Mouse (Mus musculus): ENCODE measurements around the gene Mus81.

Mus81 gene

GRCm38 (mm10) chr19:5487768-5488550 lies at the start of gene Mus81:
Gene Mus81, minus strand, starts transcription at chr19:5488402.
- DNase-seq (ENCODE audit: low read depth, low spot score): peak; percentile 97

DNA sequence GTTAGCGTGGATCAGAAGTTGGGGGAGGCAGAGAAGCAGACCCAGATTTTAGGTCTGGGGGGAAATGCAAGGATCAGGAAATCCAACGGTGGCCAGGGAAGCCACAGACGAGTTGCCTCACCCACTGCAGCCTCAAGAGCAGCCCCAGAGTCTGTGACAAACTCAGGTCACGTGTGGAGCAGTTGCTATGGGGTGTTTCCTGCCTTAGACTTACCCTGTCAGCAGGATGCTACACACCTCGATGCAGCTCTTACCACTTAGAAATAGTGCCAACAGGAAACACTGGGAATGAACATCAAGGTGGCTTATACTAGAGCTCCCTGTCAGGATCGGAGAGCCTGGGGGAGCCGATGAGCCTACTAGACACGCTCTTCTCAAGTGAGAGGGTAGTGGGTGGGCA lies 44.3 kb upstream of the Mus81 start:
- no peak for DNase-seq (ENCODE audit: low read depth, low spot score)

GRCm38 (mm10) chr19:5530138-5530524 lies 41.9 kb upstream of the Mus81 start:
- DNase-seq (ENCODE audit: low read depth, low spot score): no peak

GRCm38 (mm10) chr19:5529325-5530137 lies 41.3 kb upstream of the Mus81 start:
- DNase-seq (ENCODE audit: low read depth, low spot score): peak; percentile 96

DNA sequence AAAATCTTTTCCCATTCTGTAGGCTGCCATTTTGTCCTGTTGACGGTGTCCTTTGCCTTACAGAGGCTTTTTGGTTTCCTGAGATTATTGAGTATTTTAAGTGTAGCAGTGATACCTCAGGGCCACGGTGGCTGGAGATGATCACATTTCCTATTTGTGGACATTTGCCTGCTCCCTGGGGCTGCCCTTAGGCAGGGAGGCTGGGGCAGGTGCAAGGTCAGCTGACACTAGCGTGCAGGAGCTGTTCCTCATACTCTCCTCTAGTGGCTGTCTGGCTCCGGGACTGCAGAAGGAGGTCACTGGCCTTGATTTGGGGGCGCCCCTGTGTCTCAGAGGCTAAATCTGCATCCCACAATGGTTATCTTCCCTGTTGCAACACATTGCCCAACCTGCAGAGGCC lies 37.0 kb upstream of the Mus81 start:
- no peak for DNase-seq (ENCODE audit: low read depth, low spot score)

- no peak for DNase-seq (ENCODE audit: low read depth, low spot score)
Observed at GRCm38 (mm10) chr19:5518721-5519120, 30.5 kb upstream of the Mus81 start.

- DNase-seq (ENCODE audit: low read depth, low spot score): peak; percentile 64
Observed at GRCm38 (mm10) chr19:5516906-5517505, 28.8 kb upstream of the Mus81 start.

GRCm38 (mm10) chr19:5515840-5516777 lies 27.9 kb upstream of the Mus81 start:
- peak; percentile 60 for DNase-seq (ENCODE audit: low read depth, low spot score)

DNA sequence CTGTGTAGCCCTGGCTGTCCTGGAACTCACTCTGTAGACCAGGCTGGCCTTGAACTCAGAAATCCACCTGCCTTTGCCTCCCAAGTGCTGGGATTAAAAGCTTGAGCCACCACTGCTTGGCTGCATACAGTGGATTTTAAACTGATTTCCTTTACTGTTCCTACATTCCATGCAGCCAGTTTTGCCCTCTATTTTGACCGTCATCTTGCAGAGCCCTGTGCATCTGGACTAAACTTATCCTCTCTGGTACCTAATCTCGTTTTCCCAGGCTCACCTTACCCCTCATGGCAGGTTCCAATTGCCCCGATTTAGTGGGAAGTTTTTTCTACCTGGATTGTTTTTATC lies 24.8 kb upstream of the Mus81 start:
- DNase-seq (ENCODE audit: low read depth, low spot score): no peak

GRCm38 (mm10) chr19:5512091-5513004 lies 24.1 kb upstream of the Mus81 start:
- DNase-seq (ENCODE audit: low read depth, low spot score): no peak

GRCm38 (mm10) chr19:5511074-5511632 lies 23.0 kb upstream of the Mus81 start:
- DNase-seq (ENCODE audit: low read depth, low spot score): no peak

- DNase-seq (ENCODE audit: low read depth, low spot score): peak; percentile 100
Observed at GRCm38 (mm10) chr19:5510031-5511026, 22.1 kb upstream of the Mus81 start, which contains the start of gene Snx32. Gene Snx32, minus strand, starts transcription at chr19:5510538.

DNA sequence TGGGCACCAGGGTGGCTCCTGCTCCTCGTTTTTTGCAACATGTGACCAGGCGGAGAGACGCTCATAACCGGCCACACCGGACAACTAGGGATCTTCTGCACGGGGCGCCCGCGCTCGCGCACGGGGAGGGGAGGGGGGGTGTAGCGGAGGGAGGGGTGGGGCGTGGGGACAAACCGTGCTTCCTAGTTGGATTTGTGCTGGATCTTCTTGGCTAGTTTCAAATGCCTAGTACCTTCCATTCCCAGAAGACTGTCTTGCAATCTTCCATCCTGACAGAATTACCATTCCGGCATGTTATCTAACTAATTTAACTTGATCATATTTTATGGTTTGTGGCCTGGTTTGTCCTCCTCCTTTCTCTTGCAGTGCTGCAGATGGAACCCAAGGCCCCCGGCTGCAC lies 15.5 kb upstream of the Mus81 start, which contains the start of gene 1700020D05Rik:
TSS of gene 1700020D05Rik (minus strand) at position 101 of the 400 bp plus-strand sequence.
- no peak for DNase-seq (ENCODE audit: low read depth, low spot score)

DNA sequence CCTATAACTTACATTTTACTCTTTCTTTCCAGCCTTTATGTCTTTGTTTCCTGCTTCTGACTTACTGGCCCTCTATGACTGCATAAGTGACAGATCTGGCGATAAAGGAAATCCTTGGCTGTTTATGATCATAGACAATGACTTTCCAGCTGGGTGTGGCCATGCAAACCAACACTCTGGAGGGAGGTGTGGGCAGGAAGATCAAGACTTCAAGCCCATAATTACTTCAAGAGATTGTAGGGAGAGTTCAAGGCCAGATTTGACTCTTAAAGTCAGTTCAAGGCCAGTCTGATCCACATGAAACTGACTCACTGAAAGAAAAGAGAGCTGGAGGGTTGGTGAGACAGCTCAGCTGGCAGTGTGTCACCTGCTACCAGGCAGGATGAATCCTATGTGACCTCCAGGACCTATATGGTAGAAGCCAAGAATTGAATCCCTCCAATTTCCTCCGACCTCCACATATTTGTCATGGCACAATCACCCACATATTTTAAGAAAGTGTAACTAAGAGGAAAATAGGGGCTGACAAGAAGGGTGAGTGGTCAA lies 12.2 kb upstream of the Mus81 start:
- no peak for DNase-seq (ENCODE audit: low read depth, low spot score)

DNA sequence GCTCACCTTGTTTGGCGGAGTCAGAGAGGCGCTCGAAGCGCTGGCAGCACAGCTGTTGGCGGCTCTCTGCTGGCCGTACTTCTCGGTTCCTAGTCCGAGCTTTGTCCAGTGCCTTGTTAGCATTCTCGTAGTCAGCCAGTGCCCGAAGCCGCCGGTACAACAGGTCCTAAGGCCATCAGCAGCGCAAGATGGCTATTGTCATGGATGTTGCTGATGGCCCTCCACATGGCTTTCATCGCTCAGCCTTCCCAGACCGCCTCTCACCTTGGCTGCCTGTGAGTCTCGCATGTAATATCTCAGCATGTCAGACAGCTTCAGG lies 7.8 kb upstream of the Mus81 start:
- DNase-seq (ENCODE audit: low read depth, low spot score): no peak

- no peak for DNase-seq (ENCODE audit: low read depth, low spot score)
Observed at GRCm38 (mm10) chr19:5495353-5496051, 7.3 kb upstream of the Mus81 start.

DNA sequence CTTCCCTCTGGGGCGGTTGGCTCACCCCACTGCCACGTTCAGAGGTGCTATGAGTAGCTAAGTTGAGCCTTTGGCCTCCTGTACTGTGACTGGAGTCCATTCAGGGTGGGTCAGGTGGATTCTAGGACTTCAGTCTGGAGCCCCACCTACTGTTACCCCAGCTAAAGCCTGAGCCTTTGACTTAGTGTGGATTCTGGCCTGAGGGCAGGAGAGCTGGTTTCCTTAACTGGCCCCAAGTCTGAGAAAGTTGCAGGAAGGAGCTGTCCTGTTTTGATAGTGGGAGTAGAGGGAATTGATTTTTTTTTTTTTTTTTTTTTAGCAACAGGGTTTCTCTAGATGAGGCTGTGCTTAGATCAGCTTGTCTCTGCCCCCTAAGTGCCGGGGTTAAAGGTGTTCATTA lies 6.1 kb upstream of the Mus81 start:
- DNase-seq (ENCODE audit: low read depth, low spot score): no peak

GRCm38 (mm10) chr19:5493301-5493721 lies 5.1 kb upstream of the Mus81 start:
- DNase-seq (ENCODE audit: low read depth, low spot score): peak; percentile 72
